Comparison of ENCODE assay signal across 7 mouse cellular contexts in the genomic region with DNA sequence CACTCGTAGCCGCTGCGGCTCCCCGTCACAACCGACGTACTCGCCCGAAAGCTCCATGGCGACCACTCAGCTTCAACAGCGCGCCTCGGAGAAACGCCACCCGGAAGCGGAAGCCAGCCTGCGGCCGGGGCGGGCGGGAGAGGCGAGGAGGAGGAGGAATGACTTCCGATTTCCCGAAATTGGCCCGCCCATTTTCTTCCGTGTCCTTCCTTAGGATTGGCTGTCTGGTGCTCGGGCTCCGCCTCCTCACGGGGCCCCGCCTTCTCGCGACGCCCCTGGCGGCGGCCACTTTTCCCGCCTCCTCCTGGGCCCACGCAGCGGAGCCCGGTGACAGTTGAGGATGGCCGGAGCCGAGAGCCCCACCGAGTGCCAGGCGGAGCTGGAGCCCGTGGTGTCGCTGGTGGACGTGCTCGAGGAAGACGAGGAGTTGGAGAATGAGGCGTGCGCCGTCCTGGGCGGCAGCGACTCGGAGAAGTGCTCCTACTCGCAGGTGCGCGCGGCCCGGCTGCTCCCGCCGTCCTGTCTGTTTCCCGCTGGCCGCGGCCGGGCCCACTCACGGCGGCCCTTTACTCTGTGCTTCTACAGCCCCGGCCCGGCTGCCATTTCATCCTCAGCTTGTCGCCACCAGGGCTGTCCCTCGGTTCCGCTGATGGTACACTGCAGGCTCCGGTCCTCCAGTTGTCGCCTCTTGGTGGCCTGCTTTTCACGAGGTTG. TPM values are rescaled to one million over a fixed set of nuclear protein-coding genes. Genes with fewer than 3 reads are reported as not detected.
DNase-seq lines count a peak whose midpoint lies in the region; ATAC-seq lines count a peak whose summit lies in the region.

Gene Gm28051 (minus strand): TSS at position 77 of the 714 bp plus-strand sequence.
Gene Gon7 (minus strand): TSS at position 115 of the 714 bp plus-strand sequence.
Gene Ubr7 (plus strand): TSS at position 279 of the 714 bp plus-strand sequence.

- H3K4me1 ChIP-seq in embryonic facial prominence, embryonic 12.5 days = peaks cover 17% of the 10 kb centered on the region
- peaks cover 6% of the 10 kb centered on the region; the same call in 1 of the 2 replicates for H3K4me1 ChIP-seq in limb, embryonic 11.5 days (ENCODE audit: control insufficient read depth, insufficient read depth, low read length)
- peaks cover 19% of the 10 kb centered on the region for H3K4me1 ChIP-seq in midbrain, embryonic 14.5 days (ENCODE audit: control insufficient read depth, insufficient read depth, low read length)

- H3K4me3 ChIP-seq in embryonic facial prominence, embryonic 12.5 days = peak within 1 kb of the TSS; percentile 64
- peak within 1 kb of the TSS; percentile 73 for H3K4me3 ChIP-seq in limb, embryonic 11.5 days (ENCODE audit: low read depth, low read length)
- H3K4me3 ChIP-seq in midbrain, embryonic 14.5 days (replicated peaks; ENCODE audit: low read depth, low read length) = peak within 1 kb of the TSS; percentile 72

- H3K27ac ChIP-seq in embryonic facial prominence, embryonic 12.5 days = peak within 1 kb of the TSS; percentile 91
- peak within 1 kb of the TSS; percentile 63 for H3K27ac ChIP-seq in limb, embryonic 11.5 days (replicated peaks; ENCODE audit: low read depth, low read length)
- peak within 1 kb of the TSS; percentile 83 for H3K27ac ChIP-seq in midbrain, embryonic 14.5 days (replicated peaks; ENCODE audit: low read depth, low read length)

- ATAC-seq in embryonic facial prominence, embryonic 12.5 days (ENCODE audit: insufficient number of reproducible peaks, insufficient read depth, low FRiP score, low TSS enrichment) = peak; percentile 95
- ATAC-seq in limb, embryonic 11.5 days (ENCODE audit: insufficient number of reproducible peaks, low FRiP score, low TSS enrichment, low read depth) = peak; percentile 95
- peak; percentile 97 for ATAC-seq in midbrain, embryonic 14.5 days (ENCODE audit: low FRiP score, low TSS enrichment)

- no peaks in the 10 kb centered on the region for H3K27me3 ChIP-seq in embryonic facial prominence, embryonic 12.5 days
- H3K27me3 ChIP-seq in limb, embryonic 11.5 days (ENCODE audit: control insufficient read depth, insufficient read depth, low read length) = no peaks in the 10 kb centered on the region
- no peaks in the 10 kb centered on the region for H3K27me3 ChIP-seq in midbrain, embryonic 14.5 days (ENCODE audit: control insufficient read depth, insufficient read depth, low read length)

- peaks cover 14% of the 10 kb centered on the region for H3K36me3 ChIP-seq in embryonic facial prominence, embryonic 12.5 days
- no peaks in the 10 kb centered on the region for H3K36me3 ChIP-seq in limb, embryonic 11.5 days (ENCODE audit: control insufficient read depth, insufficient read depth, low read length)
- H3K36me3 ChIP-seq in midbrain, embryonic 14.5 days (ENCODE audit: control insufficient read depth, insufficient read depth, low read length) = peaks cover 13% of the 10 kb centered on the region

- H3K9me3 ChIP-seq in embryonic facial prominence, embryonic 12.5 days = no peaks in the 10 kb centered on the region
- no peaks in the 10 kb centered on the region for H3K9me3 ChIP-seq in limb, embryonic 11.5 days (ENCODE audit: control insufficient read depth, low read length)
- H3K9me3 ChIP-seq in midbrain, embryonic 14.5 days (ENCODE audit: control insufficient read depth, low read length) = no peaks in the 10 kb centered on the region

- DNase-seq in adrenal gland, postnatal 25 days = peak; percentile 94
- DNase-seq in heart, adult 11 months = peak; percentile 99
- DNase-seq in kidney, adult 18-20 months = peak; percentile 97
- DNase-seq in limb, embryonic 11.5 days (ENCODE audit: low spot score) = peak; percentile 97
- DNase-seq in midbrain, embryonic 14.5 days = peak; percentile 98
- peak; percentile 89 to 93 for DNase-seq in spleen, adult 18-20 months

- H3K9ac ChIP-seq in embryonic facial prominence, embryonic 12.5 days = peak within 1 kb of the TSS; percentile 70
- H3K9ac ChIP-seq in limb, embryonic 11.5 days (ENCODE audit: low read length) = peak within 1 kb of the TSS; percentile 82
- H3K9ac ChIP-seq in midbrain, embryonic 14.5 days (replicated peaks; ENCODE audit: low read length) = peak within 1 kb of the TSS; percentile 74

- peak within 1 kb of the TSS; percentile 83 for H3K4me2 ChIP-seq in embryonic facial prominence, embryonic 12.5 days (replicated peaks)
- peak within 1 kb of the TSS; percentile 71 for H3K4me2 ChIP-seq in limb, embryonic 11.5 days (ENCODE audit: low read depth, severe bottlenecking)
- H3K4me2 ChIP-seq in midbrain, embryonic 14.5 days (ENCODE audit: low read length) = peak within 1 kb of the TSS; percentile 94

- WGBS in embryonic facial prominence, embryonic 12.5 days = under 1% methylated on average over 73 of the region's 73 CpGs
- WGBS in limb, embryonic 11.5 days = under 1% methylated on average over 71 of the region's 73 CpGs
- under 1% methylated on average over 71 of the region's 73 CpGs for WGBS in midbrain, embryonic 14.5 days

RNA-seq across cellular contexts. Expression of gene Gm28051, which starts in this region (rescaled TPM):
- total RNA-seq in adrenal gland, postnatal 25 days (2021) = not detected in 2 replicates
- not detected in 2 replicates for polyA plus RNA-seq in embryonic facial prominence, embryonic 12.5 days (2016; fragmentation: Nextera tagmentation; extraction: Ambion mirVana)
- 0.40 TPM in 1 of 2 replicates, not detected in the other for polyA plus RNA-seq in limb, embryonic 11.5 days (2014; fragmentation: Nextera tagmentation; extraction: Ambion mirVana)
- not detected in 2 replicates for polyA plus RNA-seq in midbrain, embryonic 14.5 days (2014; fragmentation: Nextera tagmentation; extraction: Ambion mirVana)

RNA-seq across cellular contexts. Expression of gene Gon7, which starts in this region (rescaled TPM):
- total RNA-seq in adrenal gland, postnatal 25 days (2021) = 14.7 and 22.7 TPM in 2 replicates
- polyA plus RNA-seq in embryonic facial prominence, embryonic 12.5 days (2016; fragmentation: Nextera tagmentation; extraction: Ambion mirVana) = 35.3 and 42.2 TPM in 2 replicates
- 43.7 and 43.9 TPM in 2 replicates for polyA plus RNA-seq in limb, embryonic 11.5 days (2014; fragmentation: Nextera tagmentation; extraction: Ambion mirVana)
- 44.9 and 51.8 TPM in 2 replicates for polyA plus RNA-seq in midbrain, embryonic 14.5 days (2014; fragmentation: Nextera tagmentation; extraction: Ambion mirVana)

RNA-seq across cellular contexts. Expression of gene Ubr7, which starts in this region (rescaled TPM):
- total RNA-seq in adrenal gland, postnatal 25 days (2021) = 34.5 and 36.1 TPM in 2 replicates
- polyA plus RNA-seq in embryonic facial prominence, embryonic 12.5 days (2016; fragmentation: Nextera tagmentation; extraction: Ambion mirVana) = 45.6 and 51.6 TPM in 2 replicates
- polyA plus RNA-seq in limb, embryonic 11.5 days (2014; fragmentation: Nextera tagmentation; extraction: Ambion mirVana) = 58.6 and 59.2 TPM in 2 replicates
- 32.6 and 47.1 TPM in 2 replicates for polyA plus RNA-seq in midbrain, embryonic 14.5 days (2014; fragmentation: Nextera tagmentation; extraction: Ambion mirVana)

Comparison
In these comparisons a context has a peak if more than half of its experiments do, and no peak if none do; other contexts are left out.
1. Peak in every context shown above with its lines: DNase-seq, ATAC-seq, H3K4me3 ChIP-seq and H3K27ac ChIP-seq.